Mouse (Mus musculus): ENCODE results near the gene Car1. TPM values are rescaled to one million over a fixed set of nuclear protein-coding genes. Genes with fewer than 3 reads are reported as not detected.

Gene Car1
- 0.67 and 1.6 TPM in 2 replicates for polyA plus RNA-seq (2012; rRNA removed)

DNA sequence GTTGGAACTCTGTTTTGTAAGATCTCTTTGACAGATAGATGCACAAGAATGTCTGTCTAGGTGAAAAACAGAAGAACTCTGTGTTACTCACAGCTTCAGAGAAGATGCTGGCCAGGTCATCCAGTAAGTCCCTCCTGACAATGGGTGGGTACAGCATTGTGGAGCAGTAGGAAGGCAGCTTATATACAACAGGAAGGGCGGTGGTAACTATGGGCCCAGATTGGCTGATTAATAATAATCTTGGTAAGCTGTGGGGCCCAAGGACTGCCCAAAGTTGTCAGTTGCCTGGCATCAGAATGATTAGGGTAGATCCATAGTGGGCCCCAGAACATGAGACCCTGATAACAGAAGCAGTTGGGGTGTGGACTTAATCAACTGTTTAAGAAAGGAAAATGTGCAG is at the start of gene Car1:
Gene Car1, minus strand, starts transcription at position 158 of the 400 bp plus-strand sequence.

Other genes with a start within 250 kb of the Car1 start
- gene 1810022K09Rik, start 197.1 kb downstream of the Car1 start, polyA plus RNA-seq (2012; rRNA removed): 159 and 223 TPM in 2 replicates
- gene Car13, start 166.6 kb downstream of the Car1 start, polyA plus RNA-seq (2012; rRNA removed): 1.5 and 4.0 TPM in 2 replicates
- 2.6 and 6.5 TPM in 2 replicates for gene Car3, start 55.1 kb upstream of the Car1 start, polyA plus RNA-seq (2012; rRNA removed)
- gene Car2, start 77.9 kb upstream of the Car1 start, polyA plus RNA-seq (2012; rRNA removed): 84.9 and 133 TPM in 2 replicates